Mouse (Mus musculus) lung, postnatal 25 days (tissue): ENCODE measurements at regions not wholly inside any gene's neighbourhood (a gene's known extent, or its start where the extent isn't known, plus 50 kb on each side); places are given as distances from the start of the nearest gene placed in this dataset.
A peak's percentile ranks its signal among the peaks of the same experiment; 100 is the strongest.

Source experiments
- DNase-seq: peaks from one replicate; pipeline ENCODE4 v3.0.0; 2022; ENCODE audit warnings: low spot score

DNA sequence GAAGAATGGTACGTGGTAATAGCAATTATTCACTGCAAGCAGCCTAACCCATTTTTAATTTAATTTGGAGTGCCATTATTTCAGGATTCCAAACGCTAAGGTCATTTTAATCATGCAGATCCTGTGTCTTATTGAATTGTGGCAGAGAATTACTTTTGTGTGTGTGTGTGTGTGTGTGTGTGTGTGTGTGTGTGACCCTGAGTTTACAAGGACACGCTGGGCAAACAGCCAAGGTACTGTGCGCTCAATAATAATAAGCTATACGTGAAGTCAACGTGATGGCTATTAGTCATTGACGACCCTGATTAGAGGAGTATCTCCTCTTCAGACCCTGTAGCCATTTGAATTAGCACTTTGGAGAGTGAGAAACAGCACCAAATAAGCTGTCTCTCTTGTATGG is 144.1 kb downstream of the Klf7 start:
- DNase-seq = no peak

DNA sequence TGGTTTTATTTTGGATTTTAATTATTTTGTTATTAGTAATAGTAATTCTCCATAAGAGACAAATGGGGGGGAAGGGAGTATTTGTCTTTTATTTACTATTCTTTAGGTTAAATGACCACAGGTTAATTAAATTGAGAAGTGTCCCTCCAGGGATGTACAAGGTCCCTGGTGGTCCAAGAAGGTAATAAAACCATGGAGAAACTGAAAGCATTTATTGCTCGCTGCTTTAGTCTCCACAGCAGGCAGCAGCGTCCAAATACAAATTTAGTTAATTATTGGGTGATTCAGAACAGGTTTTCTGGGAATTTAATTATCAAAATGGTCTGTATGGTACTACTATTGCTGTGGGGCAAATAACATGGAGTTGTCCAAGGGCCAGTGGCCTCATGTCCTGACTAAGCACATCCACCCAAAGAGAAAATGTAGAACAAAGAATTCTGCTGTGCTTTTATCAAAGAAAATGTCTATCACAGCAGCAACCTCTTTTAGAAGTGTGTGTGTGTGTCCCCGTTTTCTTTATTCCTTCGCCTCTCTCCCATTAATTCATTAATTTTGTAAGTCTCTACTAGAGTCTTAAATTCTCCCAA is 144.7 kb downstream of the Klf7 start:
- DNase-seq = no peak

DNA sequence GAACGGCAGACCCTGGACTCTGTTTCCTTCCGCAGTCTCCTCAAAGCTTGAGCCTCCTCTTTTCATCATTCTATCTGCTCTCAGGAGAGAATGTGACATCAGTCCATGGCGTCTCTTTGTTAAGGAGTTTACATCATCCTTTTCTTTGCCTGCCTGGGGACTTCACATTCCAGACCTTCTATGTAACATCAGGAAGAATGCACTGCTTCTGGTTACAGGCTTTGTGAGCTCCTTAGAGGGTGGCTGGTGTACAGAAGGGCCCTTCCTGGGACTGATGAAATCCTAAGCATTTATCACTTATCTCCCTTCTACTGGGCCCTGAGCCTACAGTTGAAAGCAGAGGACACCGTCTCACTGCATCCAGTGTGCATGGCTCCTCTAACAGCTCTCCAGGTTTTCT is 145.2 kb downstream of the Klf7 start:
- no peak for DNase-seq

DNA sequence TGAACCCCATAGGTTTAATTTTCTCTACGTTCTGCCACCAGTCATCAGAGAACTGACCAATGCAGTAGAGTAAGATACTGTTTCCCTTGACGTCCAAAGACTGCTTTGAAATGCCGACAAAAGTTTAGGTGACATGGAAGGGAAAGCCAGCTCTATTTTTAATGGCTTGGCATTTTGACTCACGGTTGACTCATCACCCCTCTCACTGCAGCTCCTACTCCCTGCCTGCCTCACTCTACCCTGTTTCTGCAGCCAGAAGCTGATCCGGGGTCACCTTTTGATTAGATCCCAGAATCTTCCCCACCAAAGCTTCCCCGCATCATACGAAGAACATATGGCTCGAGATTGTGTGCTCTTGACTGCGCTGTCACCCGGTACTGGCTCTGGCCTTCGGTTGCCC is 154.2 kb downstream of the Klf7 start:
- DNase-seq = no peak

DNA sequence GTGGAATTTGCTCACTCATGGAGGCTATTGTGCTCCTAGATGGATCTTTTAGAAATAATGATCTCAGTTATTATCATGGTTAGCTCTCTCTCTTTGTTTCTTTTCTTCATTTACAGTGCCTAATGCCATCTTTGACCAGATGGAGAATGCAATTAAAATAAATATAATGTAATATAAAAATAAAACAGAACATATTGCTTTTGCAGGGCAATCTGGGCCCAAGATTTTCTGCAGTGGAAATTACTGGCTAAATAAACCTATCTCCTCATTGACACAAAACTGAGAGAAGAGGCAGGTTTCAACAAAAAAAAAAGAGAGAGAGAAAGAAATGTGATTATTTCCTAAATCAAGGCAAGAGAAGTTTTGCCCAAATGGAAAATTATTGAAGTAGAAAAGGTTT is 156.6 kb downstream of the Klf7 start:
- DNase-seq = no peak

DNA sequence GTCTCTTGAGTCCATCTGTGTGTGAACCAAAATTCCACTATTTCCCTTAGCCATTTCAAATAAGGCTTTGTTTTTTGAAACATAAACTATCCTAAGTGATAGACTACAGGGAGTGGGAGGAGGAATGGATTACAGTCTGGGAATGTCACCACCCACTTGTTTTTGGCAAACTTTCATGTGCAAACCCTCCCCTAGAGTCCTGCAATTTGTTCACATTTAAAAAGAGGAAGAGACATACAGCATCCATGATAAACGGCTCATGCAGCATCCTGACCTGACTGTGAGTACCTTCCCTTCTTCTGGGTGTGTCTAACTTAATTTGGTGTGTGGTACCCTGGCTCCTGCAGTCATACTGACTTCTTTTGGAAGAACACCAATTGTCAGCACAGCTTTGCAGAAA is 157.6 kb downstream of the Klf7 start:
- DNase-seq = no peak

DNA sequence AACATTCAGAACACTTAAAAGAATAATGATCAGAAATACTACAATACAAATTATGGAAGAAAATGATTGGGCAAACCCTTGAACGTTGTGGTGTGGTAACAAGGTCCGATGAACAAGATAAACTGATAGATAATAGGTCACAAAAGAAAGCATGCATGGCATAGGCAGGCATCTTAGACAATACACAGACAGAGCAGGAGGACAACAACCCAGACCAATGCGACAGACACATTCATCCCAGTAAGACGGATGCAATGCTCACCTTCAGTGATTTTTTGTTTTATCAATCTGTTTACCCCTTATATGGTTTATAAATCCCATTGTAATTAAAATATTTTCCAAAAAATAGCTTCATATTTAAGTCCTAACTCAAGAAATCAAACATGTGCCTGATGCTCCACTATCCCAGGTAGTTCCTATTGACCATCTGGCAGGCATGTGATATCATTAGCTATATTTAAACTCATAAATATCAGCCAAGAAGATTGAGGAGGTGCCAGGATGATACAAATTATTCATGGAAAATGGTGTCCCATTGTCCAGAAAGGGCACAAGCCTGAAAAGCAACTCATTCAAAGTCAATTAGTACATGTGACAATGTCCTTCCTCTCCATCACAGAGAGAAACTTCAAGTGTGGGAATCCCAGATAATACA is 166.3 kb downstream of the Klf7 start:
- DNase-seq = no peak

DNA sequence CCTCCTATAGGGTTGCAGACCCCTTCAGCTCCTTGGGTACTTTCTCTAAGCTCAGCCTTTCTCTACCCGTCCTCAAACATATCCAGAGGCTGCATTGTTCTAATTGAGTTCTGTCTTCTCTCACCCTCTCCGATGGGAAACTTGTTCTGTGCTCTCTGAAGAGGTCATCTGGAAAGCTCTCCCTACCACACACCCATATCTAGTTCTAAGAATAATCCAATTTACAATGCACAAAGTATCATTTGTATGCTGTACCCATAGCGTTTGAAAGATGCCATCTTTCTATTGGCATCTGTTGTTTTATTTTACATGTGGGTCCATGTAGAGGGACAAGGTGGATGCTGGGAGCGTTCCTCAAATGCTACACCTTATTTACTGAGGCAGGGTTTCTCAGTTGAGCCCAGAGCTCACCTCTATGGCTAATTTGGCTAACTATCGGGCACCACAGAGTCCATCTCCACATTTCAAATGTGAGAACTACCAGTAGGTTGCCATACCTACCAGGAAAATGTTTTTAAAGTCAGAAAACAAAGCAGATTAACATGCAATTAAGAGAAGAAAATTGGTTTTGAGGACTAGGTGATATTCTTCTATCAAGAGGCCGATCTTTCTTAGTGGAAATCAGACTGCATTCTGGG is 167.1 kb downstream of the Klf7 start:
- no peak for DNase-seq

DNA sequence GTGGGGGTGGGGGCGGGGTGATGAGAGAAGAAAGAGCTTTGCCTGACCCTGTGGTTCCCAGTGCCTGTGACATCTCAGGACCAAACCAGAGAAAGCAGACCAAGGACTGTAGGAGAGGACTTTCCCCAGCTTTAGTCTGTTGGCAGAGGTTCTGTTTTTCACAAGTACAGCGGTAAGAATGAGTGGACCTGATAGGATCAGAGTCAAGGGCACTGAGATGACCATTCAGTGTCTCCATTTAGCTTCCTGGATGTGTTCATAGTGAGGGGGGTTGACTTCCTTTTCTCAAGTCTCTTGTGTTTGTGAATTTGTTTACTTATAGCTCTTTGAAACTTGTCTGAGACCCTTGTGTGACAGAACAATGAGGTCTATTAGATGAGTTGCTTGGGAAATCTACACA is 167.9 kb downstream of the Klf7 start:
- DNase-seq = peak; percentile 27

DNA sequence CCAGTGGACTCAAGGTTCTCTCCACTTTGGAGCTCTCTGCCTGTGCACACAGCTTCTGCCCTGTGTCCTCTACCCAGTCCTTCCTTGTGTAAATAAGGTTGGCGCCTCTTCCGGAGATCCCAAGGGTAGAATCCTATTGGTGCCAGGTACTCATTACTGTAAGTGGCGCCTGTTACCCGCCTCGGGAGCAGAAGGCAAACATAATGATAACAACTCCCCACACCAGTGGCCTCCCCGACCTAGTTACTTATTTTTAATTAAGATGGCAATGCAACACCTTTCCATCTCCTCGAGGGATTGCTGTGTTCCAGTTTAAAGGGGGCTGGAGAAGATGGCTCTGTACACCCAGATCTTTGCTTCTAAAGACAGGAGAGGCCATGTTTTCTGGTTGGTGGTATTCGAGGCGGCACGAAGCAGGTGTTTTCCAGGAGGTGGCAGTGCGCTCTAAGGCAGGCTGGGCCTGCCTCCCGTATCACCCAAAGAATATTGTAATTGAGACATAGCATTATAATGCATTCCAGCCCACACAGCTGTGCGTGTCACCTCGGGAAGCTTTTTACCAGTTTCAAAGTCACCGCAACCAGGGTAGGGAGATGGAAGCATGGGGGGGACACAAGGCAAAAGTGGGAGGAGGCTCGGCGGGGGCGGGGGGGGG is 168.7 kb downstream of the Klf7 start:
- DNase-seq = peak; percentile 69

DNA sequence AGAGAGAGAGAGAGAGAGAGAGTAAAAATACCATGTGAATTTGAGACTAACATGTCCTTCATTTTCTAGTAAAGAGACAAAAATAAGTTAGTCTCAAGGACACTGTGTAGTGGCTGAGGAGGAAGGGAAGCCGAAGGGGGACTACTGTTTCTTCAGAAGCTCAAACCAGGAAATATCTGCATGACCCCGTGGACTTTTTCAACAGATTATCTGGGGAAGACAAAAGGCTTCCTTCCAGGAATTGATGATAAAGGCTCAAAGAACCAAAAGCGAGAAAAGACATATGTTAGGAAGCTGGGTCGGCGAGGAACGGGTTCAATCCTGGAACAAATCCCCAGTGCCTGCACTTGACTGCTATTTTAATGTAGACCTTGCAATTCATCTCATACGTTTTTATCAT is 170.4 kb downstream of the Klf7 start:
- DNase-seq = no peak

DNA sequence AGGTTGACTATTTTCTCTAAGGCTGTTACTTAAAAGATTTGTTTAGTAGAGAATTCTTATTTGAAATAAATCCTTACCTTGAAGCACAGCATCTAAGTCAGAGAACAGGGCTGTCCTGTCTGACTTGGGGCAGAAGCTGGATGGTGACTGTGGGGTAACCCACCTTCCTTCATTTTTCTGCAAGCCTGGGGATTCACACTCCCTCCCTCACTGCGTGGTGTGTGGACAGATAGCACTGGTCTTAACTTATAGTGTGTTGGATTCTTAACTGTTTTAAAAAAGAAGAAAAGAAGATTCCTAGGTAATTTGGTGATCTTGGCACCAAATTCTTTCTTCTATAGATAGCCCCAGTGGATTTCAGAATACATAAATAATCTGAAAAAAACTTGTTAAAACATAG is 174.8 kb downstream of the Klf7 start:
- no peak for DNase-seq

DNA sequence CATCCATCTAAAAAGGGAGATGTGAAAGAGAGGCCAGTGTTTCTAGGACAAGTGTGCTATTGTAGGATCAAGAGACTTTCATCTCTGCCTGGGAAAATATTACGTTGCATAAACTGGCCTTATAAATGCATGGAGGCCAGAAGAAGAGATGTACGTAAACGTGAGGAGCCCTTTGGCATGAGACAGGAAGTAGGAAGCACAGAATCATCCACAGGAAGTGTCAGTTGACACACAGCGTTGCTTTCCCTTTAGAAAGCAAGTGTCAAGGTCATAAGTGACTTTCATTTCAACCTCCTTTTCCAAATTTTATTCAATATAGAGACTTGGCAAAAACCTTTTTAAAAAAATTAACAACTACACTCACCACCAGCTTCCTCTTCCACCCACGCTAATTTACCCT is 175.2 kb downstream of the Klf7 start:
- DNase-seq = no peak

DNA sequence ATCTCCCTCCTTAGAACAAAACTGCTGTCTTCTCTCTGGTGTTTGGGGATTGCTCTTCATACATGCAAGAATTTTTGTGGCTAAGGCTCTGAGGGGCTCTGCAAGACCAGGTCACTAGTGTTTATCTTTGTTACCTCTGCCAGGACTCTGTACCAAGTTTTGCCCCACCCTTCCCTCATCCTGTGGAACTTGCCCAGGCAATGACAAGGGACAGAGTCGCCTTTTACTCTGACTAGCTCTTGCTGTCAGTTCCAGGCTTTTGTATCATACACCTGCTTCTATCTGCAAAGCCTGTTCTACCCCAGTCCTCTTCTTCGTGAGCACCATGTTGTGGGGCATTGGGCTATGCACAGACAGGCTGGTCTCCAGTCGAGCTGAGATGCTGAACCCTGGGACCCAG is 175.7 kb upstream of the 4933402D24Rik start:
- no peak for DNase-seq

DNA sequence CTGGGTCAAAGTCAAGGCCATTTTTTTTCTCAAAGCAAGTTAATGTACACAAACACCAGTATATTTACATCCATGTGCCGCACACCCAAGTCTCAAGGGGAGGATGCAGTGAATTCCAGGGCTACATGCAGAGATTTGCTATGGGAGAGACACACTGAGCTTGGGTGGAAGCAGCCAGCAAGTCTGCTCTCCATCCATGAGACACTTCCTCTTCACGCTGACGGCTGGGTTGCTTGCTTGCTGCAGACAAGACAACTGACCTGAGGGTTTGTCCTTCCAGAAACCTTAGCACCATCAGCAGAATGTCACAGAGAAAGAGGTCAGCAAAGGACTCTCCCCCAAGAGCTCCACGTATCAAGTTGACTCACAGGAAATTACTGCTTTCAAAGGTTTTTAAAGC is 169.3 kb upstream of the 4933402D24Rik start:
- DNase-seq = no peak

DNA sequence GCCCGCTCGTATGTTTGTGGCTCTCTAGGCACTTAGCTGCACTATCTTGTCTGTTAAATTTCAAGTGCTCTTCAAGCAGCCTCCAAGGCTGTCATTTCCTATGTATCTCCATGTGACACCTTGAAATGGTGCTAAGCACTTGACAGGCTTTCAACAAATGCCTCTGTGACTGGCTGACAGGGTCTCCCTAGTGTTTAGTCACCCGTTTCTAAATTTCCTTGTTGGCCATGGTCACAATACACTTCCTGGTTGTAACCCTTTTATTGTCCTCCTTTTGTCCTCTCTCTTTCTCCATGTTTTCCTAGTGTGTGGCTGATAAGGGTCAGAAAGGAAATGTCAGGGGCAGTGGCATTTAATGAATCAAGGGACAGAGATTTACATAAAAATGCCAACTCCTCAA is 168.4 kb upstream of the 4933402D24Rik start:
- DNase-seq = no peak

DNA sequence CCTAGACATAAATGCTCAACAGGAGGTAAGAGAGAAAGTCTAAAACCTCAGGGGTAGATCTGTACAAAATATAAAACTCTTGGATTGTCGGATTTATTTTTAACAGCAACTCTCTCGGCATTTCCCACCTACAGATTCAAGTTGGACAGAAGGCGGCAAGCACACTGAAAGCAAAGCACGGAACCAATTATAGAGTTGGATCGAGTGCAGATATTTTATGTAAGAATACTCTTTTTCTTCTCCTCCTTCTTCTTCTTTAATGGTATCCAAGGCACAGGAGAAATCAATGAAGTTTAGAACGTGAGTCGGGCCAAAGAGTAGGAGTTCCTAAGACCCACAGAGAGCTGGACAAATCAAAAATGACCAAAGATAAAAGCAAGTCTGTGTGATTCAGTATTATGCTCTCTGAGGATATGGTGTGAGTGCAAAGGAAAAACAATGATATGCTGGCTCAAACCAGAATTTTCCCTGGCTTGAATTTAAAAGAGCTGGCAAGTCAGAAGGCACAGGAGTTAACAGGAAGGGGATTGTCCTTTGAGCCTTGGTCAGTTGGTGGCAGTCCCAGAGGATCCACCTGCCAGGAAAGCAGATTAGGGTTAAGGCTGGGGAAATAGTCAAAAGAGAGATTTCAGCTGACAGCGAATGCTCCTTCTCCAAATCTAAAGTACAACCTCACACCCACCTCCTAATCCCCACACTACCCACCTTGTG is 165.7 kb upstream of the 4933402D24Rik start:
- no peak for DNase-seq

DNA sequence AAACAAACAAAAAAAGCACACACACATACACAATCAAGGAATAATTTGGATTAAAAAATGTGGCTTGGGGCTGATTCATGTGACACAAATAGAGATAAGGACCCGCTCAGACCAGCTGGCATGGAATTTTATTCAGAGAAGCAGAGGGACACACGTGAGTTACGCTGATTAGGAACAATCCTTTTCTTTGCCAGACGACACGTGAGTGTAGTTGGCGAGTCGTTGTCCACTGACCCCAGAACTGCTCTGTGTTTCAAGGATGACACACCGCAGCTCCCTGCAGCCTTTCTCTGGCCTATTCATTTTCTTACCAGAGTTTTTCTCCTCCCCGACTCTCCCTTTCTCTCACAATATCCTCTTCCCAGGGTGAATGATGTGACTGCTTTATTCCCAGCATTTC is 163.4 kb upstream of the 4933402D24Rik start:
- no peak for DNase-seq

DNA sequence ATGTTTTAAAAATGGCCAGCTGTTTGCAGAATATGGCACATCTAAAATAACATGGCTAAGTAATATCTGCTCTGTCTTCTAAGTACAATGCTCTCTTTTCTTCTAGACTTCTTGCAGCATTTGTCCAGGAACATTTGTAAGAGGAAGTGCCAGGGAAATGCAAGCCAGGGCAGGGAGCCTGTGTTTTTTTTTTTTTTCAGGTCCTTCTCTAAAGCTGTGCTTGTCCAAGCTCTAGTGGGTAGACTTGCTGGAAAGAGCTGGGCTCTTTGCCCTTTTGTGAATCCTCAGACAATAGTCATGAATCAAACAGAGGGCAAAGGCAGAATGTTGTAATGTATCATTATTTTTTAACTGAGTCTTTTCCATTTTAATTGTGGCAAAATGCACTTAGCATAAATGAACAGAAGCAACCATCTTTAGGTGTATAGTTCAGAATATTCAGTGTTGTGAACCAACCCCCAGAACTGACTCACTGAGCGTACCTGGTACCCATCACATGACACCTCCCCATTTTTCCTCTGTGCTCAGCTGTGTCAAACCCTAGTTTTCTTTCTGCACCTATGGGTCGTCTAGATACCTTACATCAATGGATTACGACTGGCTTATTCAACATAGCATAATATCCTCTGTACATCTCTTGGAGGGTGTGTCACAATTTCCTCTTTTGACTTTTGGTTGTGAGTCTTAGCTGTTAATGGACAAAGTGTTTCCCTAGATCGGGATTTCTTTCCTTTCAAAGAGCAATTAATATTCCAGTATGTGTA is 160.5 kb upstream of the 4933402D24Rik start:
- no peak for DNase-seq

DNA sequence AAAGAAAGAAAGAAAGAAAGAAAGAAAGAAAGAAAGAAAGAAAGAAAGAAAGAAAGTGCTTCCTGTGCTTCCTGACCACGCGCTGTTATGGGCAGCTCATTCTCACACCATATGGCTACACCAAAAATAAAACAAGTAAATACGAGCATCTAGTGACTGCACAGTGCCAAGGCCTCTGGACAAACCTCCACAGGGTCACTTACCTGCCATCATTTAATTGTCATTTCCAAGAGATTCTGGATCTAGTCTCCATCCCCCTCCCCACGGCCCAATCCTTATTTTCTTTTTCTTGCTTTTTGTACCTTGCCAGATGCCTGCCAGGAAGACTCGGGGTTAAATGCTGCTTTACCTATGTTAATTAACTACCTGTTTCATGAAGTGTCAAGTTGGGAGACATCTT is 159.8 kb upstream of the 4933402D24Rik start:
- no peak for DNase-seq

DNA sequence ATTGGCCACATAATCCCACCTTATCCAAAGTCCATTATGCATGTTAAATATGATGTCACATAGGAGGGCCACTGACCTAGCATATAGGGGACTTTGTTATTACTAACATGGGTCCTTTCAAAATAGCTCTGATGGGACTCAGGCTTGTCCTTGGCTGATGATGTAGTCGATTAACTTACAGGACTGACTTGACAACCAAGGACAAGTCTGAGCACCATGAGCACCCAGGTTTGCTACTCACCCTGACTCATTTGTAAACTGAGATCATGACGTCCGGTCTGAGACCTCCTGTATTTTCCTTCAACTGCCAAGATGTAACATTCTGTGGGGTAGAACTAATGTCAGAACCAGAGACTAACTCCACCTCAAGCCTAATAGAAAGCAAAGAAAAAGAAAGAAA is 159.3 kb upstream of the 4933402D24Rik start:
- no peak for DNase-seq
